Mouse (Mus musculus) B cell, adult 67 days (primary cell): Measurements from ENCODE around the gene Hist1h2an. TPM values are rescaled to one million over a fixed set of nuclear protein-coding genes. Genes with fewer than 3 reads are reported as not detected.

Experiments used
- total RNA-seq, 2 experiments: library from RNA; stranded (reverse); gene quantifications; 4 replicates each; pipeline ENCODE4 v1.2.4; 2023

The Hist1h2an gene
- total RNA-seq: 10 to 100 TPM; 41.7 to 54.0 TPM

GRCm38 (mm10) chr13:21786899-21787629 is at the start of gene Hist1h2an, which contains the start of gene Hist1h2bp:
Gene Hist1h2an (minus strand): TSS chr13:21787218.
Gene Hist1h2bp (plus strand): TSS chr13:21787461.

GRCm38 (mm10) chr13:21833461-21833860 is 46.4 kb upstream of the Hist1h2an start, which contains the start of the genes Hist1h2ap and Hist1h2br:
Gene Hist1h2ap (minus strand): TSS chr13:21833507.
Gene Hist1h2br (plus strand): TSS chr13:21833743.

GRCm38 (mm10) chr13:21831418-21832394 is 44.7 kb upstream of the Hist1h2an start, which contains the start of gene Hist1h4n:
Gene Hist1h4n (minus strand): TSS chr13:21832196.

GRCm38 (mm10) chr13:21811539-21811938 is 24.5 kb upstream of the Hist1h2an start, which contains the start of gene Hist1h4m:
Gene Hist1h4m (plus strand): TSS chr13:21811746.

GRCm38 (mm10) chr13:21810073-21810472 is 23.1 kb upstream of the Hist1h2an start, which contains the start of the genes Hist1h2bq and Hist1h2ao:
Gene Hist1h2bq (minus strand): TSS chr13:21810197.
Gene Hist1h2ao (plus strand): TSS chr13:21810465.

GRCm38 (mm10) chr13:21783255-21783617 is 3.8 kb downstream of the Hist1h2an start, which contains the start of gene Hist1h3i:
Gene Hist1h3i (minus strand): TSS chr13:21783370.

GRCm38 (mm10) chr13:21779767-21780731 is 7.0 kb downstream of the Hist1h2an start, which contains the start of gene Hist1h1b:
Gene Hist1h1b (minus strand): TSS chr13:21780625.

GRCm38 (mm10) chr13:21753524-21754285 is 33.3 kb downstream of the Hist1h2an start, which contains the start of the genes Hist1h2ak and Hist1h2bn:
Gene Hist1h2ak (minus strand): TSS chr13:21753827.
Gene Hist1h2bn (plus strand): TSS chr13:21754123.

GRCm38 (mm10) chr13:21750159-21751017 is 36.6 kb downstream of the Hist1h2an start, which contains the start of gene Hist1h4k:
Gene Hist1h4k (minus strand): TSS chr13:21750505.

Other genes with a start within 250 kb of the Hist1h2an start
- gene Olfr1366, start 244.4 kb downstream of the Hist1h2an start, total RNA-seq: not detected
- not detected for gene Olfr1535, start 227.3 kb downstream of the Hist1h2an start, total RNA-seq
- gene Olfr1364, start 205.5 kb downstream of the Hist1h2an start, total RNA-seq: not detected
- not detected for gene Olfr1362, start 173.2 kb downstream of the Hist1h2an start, total RNA-seq
- gene Olfr11, start 144.7 kb downstream of the Hist1h2an start, total RNA-seq: not detected
- gene Olfr1361, start 123.8 kb downstream of the Hist1h2an start, total RNA-seq: not detected
- not detected for gene Olfr1360, start 109.8 kb downstream of the Hist1h2an start, total RNA-seq
- not detected for gene Olfr1359, start 89.1 kb downstream of the Hist1h2an start, total RNA-seq
- 100 to 1,000 TPM; 101 to 113 TPM for gene Hist1h2bl, start 71.1 kb downstream of the Hist1h2an start, total RNA-seq
- 100 to 1,000 TPM; 114 to 126 TPM for gene Hist1h2ai, start 70.8 kb downstream of the Hist1h2an start, total RNA-seq
- 100 to 1,000 TPM; 156 to 168 TPM for gene Hist1h3h, start 69.6 kb downstream of the Hist1h2an start, total RNA-seq
- 10 to 100 TPM in 1 of 2 experiments, 1 to 10 TPM in 1; 7.6 to 10.7 TPM for gene Hist1h2bm, start 65.2 kb downstream of the Hist1h2an start, total RNA-seq
- gene Hist1h4j, start 52.2 kb downstream of the Hist1h2an start, total RNA-seq: 10 to 100 TPM; 18.4 to 18.5 TPM
- gene Hist1h4k, start 36.7 kb downstream of the Hist1h2an start, total RNA-seq: 100 to 1,000 TPM; 328 to 393 TPM
- 10 to 100 TPM; 44.3 to 63.1 TPM for gene Hist1h2ak, start 33.4 kb downstream of the Hist1h2an start, total RNA-seq
- 100 to 1,000 TPM; 110 to 111 TPM for gene Hist1h2bn, start 33.1 kb downstream of the Hist1h2an start, total RNA-seq
- 10 to 100 TPM; 75.2 to 83.5 TPM for gene Hist1h1b, start 6.6 kb downstream of the Hist1h2an start, total RNA-seq
- gene Hist1h3i, start 3.8 kb downstream of the Hist1h2an start, total RNA-seq: 100 to 1,000 TPM; 223 to 298 TPM
- 10 to 100 TPM; 52.4 to 61.6 TPM for gene Hist1h2bp, start 243 bp upstream of the Hist1h2an start, total RNA-seq
- gene Hist1h2bq, start 23.0 kb upstream of the Hist1h2an start, total RNA-seq: 100 to 1,000 TPM; 251 to 269 TPM
- gene Hist1h2ao, start 23.2 kb upstream of the Hist1h2an start, total RNA-seq: 100 to 1,000 TPM; 319 to 332 TPM
- gene Hist1h4m, start 24.5 kb upstream of the Hist1h2an start, total RNA-seq: 100 to 1,000 TPM; 475 to 486 TPM
- 100 to 1,000 TPM in 1 of 2 experiments, 10 to 100 TPM in 1; 62.8 to 128 TPM for gene Hist1h4n, start 45.0 kb upstream of the Hist1h2an start, total RNA-seq
- 10 to 100 TPM; 73.3 to 83.2 TPM for gene Hist1h2ap, start 46.3 kb upstream of the Hist1h2an start, total RNA-seq
- 100 to 1,000 TPM; 244 to 262 TPM for gene Hist1h2br, start 46.5 kb upstream of the Hist1h2an start, total RNA-seq
- 1 to 10 TPM; 1.5 to 2.3 TPM for gene Zfp184, start 157.9 kb upstream of the Hist1h2an start, total RNA-seq
- gene Pom121l2, start 194.0 kb upstream of the Hist1h2an start, total RNA-seq: not detected
- gene Prss16, start 222.5 kb upstream of the Hist1h2an start, total RNA-seq: under 1 TPM in 1 of 2 experiments, not detected in 1; 0.70 TPM
- gene Hist1h2ah, start 248.3 kb upstream of the Hist1h2an start, total RNA-seq: 10 to 100 TPM; 49.1 to 92.2 TPM
- gene Hist1h2bk, start 248.7 kb upstream of the Hist1h2an start, total RNA-seq: 10 to 100 TPM; 50.9 to 62.1 TPM